In genomic region chr7:28796562-28796975, GRCm38 (mm10) we compare ENCODE assay signal across 8 mouse cellular contexts. TPM values are rescaled to one million over a fixed set of nuclear protein-coding genes. Genes with fewer than 3 reads are reported as not detected.
A peak's percentile ranks its signal among the peaks of the same experiment; 100 is the strongest.
DNase-seq lines count a peak whose midpoint lies in the region; ATAC-seq and TF ChIP-seq lines count a peak whose summit lies in the region.

No protein-coding gene starts in this region.

- intact Hi-C loops in left cerebral cortex, postnatal 4 days (cut with DNase I) = no loop called here

- H3K9me3 ChIP-seq in hindbrain, postnatal 0 days (ENCODE audit: low read length) = no peaks in the 10 kb centered on the region
- H3K9me3 ChIP-seq in midbrain, embryonic 10.5 days (replicated peaks) = no peaks in the 10 kb centered on the region

- peak; percentile 98 for TF ChIP-seq CTCF in hindbrain, postnatal 0 days (IDR thresholded peaks at IDR 0.05; ENCODE audit: low read depth)

- peak overlapping the region; percentile 17 for H3K4me3 ChIP-seq in hindbrain, postnatal 0 days (ENCODE audit: low read length)
- peak overlapping the region; percentile 37 for H3K4me3 ChIP-seq in midbrain, embryonic 10.5 days

- peak; percentile 80 for ATAC-seq in hindbrain, postnatal 0 days
- no peak for ATAC-seq in inflammation-experienced regulatory T-cells, adult 6 months

- H3K27me3 ChIP-seq in hindbrain, postnatal 0 days (ENCODE audit: insufficient read depth, low read length) = no peaks in the 10 kb centered on the region
- H3K27me3 ChIP-seq in midbrain, embryonic 10.5 days (ENCODE audit: low read depth, poor library complexity, severe bottlenecking) = 0 out of 2 replicates have a peak, but pooled peaks cover 5% of the 10 kb centered on the region

- no peak overlapping the region for H3K27ac ChIP-seq in hindbrain, postnatal 0 days
- peak overlapping the region; percentile 73 for H3K27ac ChIP-seq in midbrain, embryonic 10.5 days (replicated peaks)

- H3K4me1 ChIP-seq in hindbrain, postnatal 0 days (ENCODE audit: insufficient read depth, low read length) = no peaks in the 10 kb centered on the region
- peaks cover 10% of the 10 kb centered on the region for H3K4me1 ChIP-seq in midbrain, embryonic 10.5 days

- H3K36me3 ChIP-seq in hindbrain, postnatal 0 days (ENCODE audit: insufficient read depth, low read length) = no peaks in the 10 kb centered on the region
- no peaks in the 10 kb centered on the region for H3K36me3 ChIP-seq in midbrain, embryonic 10.5 days

- peak overlapping the region; percentile 30 for H3K4me2 ChIP-seq in hindbrain, postnatal 0 days (ENCODE audit: low read depth, low read length)

- no peak overlapping the region for H3K9ac ChIP-seq in hindbrain, postnatal 0 days (replicated peaks; ENCODE audit: low read length)

- peak; percentile 95 for DNase-seq in ZHBTc4 (ENCODE audit: low read depth, low spot score)
- DNase-seq in cerebellum, postnatal 36 days = peak; percentile 87 to 89
- DNase-seq in gastrocnemius, adult 8-10 months (ENCODE audit: low spot score in 2 of 2) = peak; percentile 65 to 78
- peak; percentile 86 for DNase-seq in hindbrain, postnatal 0 days (ENCODE audit: low spot score)
- peak; percentile 73 for DNase-seq in left cerebral cortex, postnatal 4 days
- DNase-seq in midbrain, embryonic 10.5 days (ENCODE audit: low spot score) = peak; percentile 78
- DNase-seq in right cerebral cortex, postnatal 4 days = peak; percentile 74

- 12% methylated on average over 32 of the region's 32 CpGs for WGBS in hindbrain, postnatal 0 days
- 15% methylated on average over 32 of the region's 32 CpGs for WGBS in midbrain, embryonic 10.5 days

RNA-seq across cellular contexts. Expression of gene Rinl, which starts 7.8 kb away (rescaled TPM):
- total RNA-seq in gastrocnemius, adult 8-10 months (2022) = under 1 TPM in 3 of 4 experiments, not detected in 1; 0.27 to 0.70 (median 0.56) TPM
- 1.2 TPM in 2 replicates for total RNA-seq in hindbrain, postnatal 0 days (2014; rRNA removed)
- polyA plus RNA-seq in hindbrain, postnatal 0 days (2015; fragmentation: Nextera tagmentation; extraction: Ambion mirVana) = 1.4 and 2.0 TPM in 2 replicates
- 1 to 10 TPM; 1.5 to 1.6 TPM for total RNA-seq in left cerebral cortex, postnatal 4 days (2021)
- 3.5 and 4.0 TPM in 2 replicates for polyA plus RNA-seq in midbrain, embryonic 10.5 days (2016; fragmentation: Nextera tagmentation; extraction: Ambion mirVana)
- 100 to 1,000 TPM; 216 to 294 (median 288) TPM for polyA plus RNA-seq in inflammation-experienced regulatory T-cells, adult 6 months (2017; shearing (Covaris generic))

RNA-seq across cellular contexts. Expression of gene Hnrnpl, which starts 11.8 kb away (rescaled TPM):
- 100 to 1,000 TPM; 105 to 116 (median 109) TPM for total RNA-seq in gastrocnemius, adult 8-10 months (2022)
- 233 and 275 TPM in 2 replicates for total RNA-seq in hindbrain, postnatal 0 days (2014; rRNA removed)
- polyA plus RNA-seq in hindbrain, postnatal 0 days (2015; fragmentation: Nextera tagmentation; extraction: Ambion mirVana) = 179 and 191 TPM in 2 replicates
- 100 to 1,000 TPM; 572 to 576 TPM for total RNA-seq in left cerebral cortex, postnatal 4 days (2021)
- polyA plus RNA-seq in midbrain, embryonic 10.5 days (2016; fragmentation: Nextera tagmentation; extraction: Ambion mirVana) = 279 and 293 TPM in 2 replicates
- polyA plus RNA-seq in inflammation-experienced regulatory T-cells, adult 6 months (2017; shearing (Covaris generic)) = 100 to 1,000 TPM; 171 to 386 (median 383) TPM

RNA-seq across cellular contexts. Expression of gene Ech1, which starts 28.4 kb away (rescaled TPM):
- total RNA-seq in gastrocnemius, adult 8-10 months (2022) = 100 to 1,000 TPM; 222 to 343 (median 237) TPM
- total RNA-seq in hindbrain, postnatal 0 days (2014; rRNA removed) = 95.5 and 131 TPM in 2 replicates
- 122 and 127 TPM in 2 replicates for polyA plus RNA-seq in hindbrain, postnatal 0 days (2015; fragmentation: Nextera tagmentation; extraction: Ambion mirVana)
- total RNA-seq in left cerebral cortex, postnatal 4 days (2021) = 10 to 100 TPM; 45.3 to 45.9 TPM
- polyA plus RNA-seq in midbrain, embryonic 10.5 days (2016; fragmentation: Nextera tagmentation; extraction: Ambion mirVana) = 85.1 and 94.5 TPM in 2 replicates
- 100 to 1,000 TPM; 190 to 267 (median 222) TPM for polyA plus RNA-seq in inflammation-experienced regulatory T-cells, adult 6 months (2017; shearing (Covaris generic))

RNA-seq across cellular contexts. Expression of gene Nfkbib, which starts 29.3 kb away (rescaled TPM):
- 10 to 100 TPM; 28.5 to 34.2 (median 31.2) TPM for total RNA-seq in gastrocnemius, adult 8-10 months (2022)
- 18.2 and 22.7 TPM in 2 replicates for total RNA-seq in hindbrain, postnatal 0 days (2014; rRNA removed)
- polyA plus RNA-seq in hindbrain, postnatal 0 days (2015; fragmentation: Nextera tagmentation; extraction: Ambion mirVana) = 59.7 and 67.9 TPM in 2 replicates
- 10 to 100 TPM; 35.3 to 35.6 TPM for total RNA-seq in left cerebral cortex, postnatal 4 days (2021)
- 57.6 and 62.3 TPM in 2 replicates for polyA plus RNA-seq in midbrain, embryonic 10.5 days (2016; fragmentation: Nextera tagmentation; extraction: Ambion mirVana)
- polyA plus RNA-seq in inflammation-experienced regulatory T-cells, adult 6 months (2017; shearing (Covaris generic)) = 10 to 100 TPM; 46.0 to 72.8 (median 53.3) TPM

RNA-seq across cellular contexts. Expression of gene Sirt2, which starts 30.0 kb away (rescaled TPM):
- total RNA-seq in gastrocnemius, adult 8-10 months (2022) = 100 to 1,000 TPM in 1 of 4 experiments, 10 to 100 TPM in 3; 94.9 to 105 (median 96.4) TPM
- 92.6 and 95.5 TPM in 2 replicates for total RNA-seq in hindbrain, postnatal 0 days (2014; rRNA removed)
- polyA plus RNA-seq in hindbrain, postnatal 0 days (2015; fragmentation: Nextera tagmentation; extraction: Ambion mirVana) = 147 and 160 TPM in 2 replicates
- total RNA-seq in left cerebral cortex, postnatal 4 days (2021) = 10 to 100 TPM; 91.5 to 99.9 TPM
- polyA plus RNA-seq in midbrain, embryonic 10.5 days (2016; fragmentation: Nextera tagmentation; extraction: Ambion mirVana) = 62.7 and 71.6 TPM in 2 replicates
- polyA plus RNA-seq in inflammation-experienced regulatory T-cells, adult 6 months (2017; shearing (Covaris generic)) = 100 to 1,000 TPM in 1 of 3 experiments, 10 to 100 TPM in 2; 65.3 to 134 (median 90.9) TPM
